Mouse (Mus musculus) megakaryocyte-erythroid progenitor cell, adult 5-6 weeks (primary cell): ENCODE measurements around the gene Zbtb5. TPM values are rescaled to one million over a fixed set of nuclear protein-coding genes. Genes with fewer than 3 reads are reported as not detected.
"Not testable (repeated sequence)": the region's sequence is repeated elsewhere in the genome, so short reads cannot be mapped to it uniquely, and the experiment has no call there.

Experiments used
- ATAC-seq: replicated peaks from 2 replicates; pipeline ENCODE4 v1.8.0; 2016; ENCODE audit warnings: mild to moderate bottlenecking, inconsistent platforms; ENCODE audit not compliant: severe bottlenecking, poor library complexity, low FRiP score, low TSS enrichment
- total RNA-seq, 2 experiments: library from RNA; stranded (forward) in 1 of 2; stranded (reverse) in 1 of 2; fragments of 200-1000, 215-1000 nt in 1 of 2; fragments of >200 nt in 1 of 2; fragmentation: Nextera tagmentation in 1 of 2; gene quantifications; 2 replicates each; pipeline ENCODE4 v1.2.3; 2014 to 2017

Gene Zbtb5
- total RNA-seq, 2 experiments from 2014 or later, result 8.0 to 9.2 TPM

DNA sequence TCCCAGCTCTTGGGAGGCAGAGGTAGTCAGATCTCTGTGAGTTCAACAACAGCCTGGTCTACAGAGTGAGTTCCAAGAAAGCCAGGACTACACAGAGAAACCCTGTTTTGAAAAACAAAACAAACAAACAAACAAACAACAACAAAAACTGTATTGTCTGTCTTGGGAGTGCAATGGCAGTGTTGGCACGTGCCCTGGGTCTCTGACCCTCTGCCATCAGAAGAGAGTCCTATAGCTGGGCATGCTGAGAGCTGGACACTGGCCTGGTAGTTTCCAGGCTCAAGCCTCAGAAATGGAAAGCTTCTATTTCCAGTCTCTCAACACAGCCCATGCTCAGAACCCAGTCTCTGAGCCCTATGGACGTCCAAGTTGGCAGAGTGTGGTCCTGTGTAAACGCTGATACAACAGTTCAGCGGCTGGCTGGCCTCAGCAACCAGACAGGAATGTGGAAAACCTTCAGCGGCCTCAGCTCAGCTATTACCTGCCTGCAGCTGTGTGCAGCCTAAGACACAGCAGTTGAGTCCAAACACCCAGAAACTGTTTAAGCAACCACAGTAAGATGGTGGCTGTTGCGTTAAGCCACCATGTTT is 36.1 kb downstream of the Zbtb5 start:
- no peak for ATAC-seq

DNA sequence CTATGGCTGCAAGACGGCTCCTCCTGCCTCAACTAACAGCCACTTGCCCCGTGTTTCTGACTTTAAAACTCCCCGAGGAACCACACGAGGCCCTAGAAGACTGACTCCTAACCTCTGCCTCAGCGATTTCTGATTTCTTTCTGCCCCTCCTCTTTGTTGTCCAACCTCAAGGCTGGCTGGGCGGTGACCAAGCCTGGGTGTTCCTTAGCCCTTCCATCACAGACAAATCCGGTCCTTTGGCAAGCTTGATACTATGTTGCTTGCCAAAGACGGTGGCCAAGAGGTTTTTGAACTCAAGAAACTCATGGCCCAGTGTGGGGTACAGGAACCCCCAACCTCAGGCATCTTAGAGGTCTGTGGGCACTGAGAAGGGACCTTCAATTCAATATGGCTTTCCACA is 37.9 kb downstream of the Zbtb5 start:
- ATAC-seq, result no peak

DNA sequence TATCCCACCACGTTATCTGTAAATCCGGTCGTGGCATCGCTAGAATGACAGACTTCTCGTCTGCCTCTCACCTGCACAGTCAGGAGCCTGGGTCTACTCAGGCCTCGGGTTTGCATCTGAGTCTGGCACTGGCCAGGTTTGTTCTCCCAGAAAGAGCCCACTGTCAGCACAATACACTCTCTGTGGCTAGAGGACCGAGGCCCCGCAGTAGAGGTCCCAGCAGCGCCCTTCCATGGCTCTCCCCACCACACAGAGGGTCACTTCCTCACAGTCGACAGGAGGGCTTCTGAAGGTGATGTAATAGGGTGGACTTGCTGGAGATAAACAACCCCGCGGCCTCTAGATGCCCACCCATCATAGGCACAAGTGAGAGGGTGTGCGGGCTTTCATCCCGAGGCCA is 38.3 kb downstream of the Zbtb5 start:
- 0 out of 2 replicates have a peak, but pooled peaks have one; percentile 1 for ATAC-seq

DNA sequence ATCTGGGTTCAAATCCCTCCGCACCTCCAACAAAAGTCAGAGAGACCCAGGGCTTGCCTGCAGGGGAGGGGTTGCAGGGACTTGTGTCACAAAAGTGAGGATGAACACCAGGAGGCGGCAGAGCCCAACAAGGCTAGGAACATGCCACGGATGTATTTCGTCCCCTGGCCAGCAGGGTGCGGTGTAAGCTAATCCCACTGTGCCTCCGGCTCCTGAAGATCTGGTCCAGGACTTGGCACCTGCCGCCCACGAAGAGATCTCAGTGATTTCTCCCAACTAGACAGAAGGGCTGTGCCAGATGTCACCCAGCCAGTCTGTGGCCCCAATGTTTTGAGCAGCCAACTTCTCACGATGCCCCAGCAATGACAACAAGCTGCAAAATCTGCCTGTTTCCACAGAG is 38.8 kb downstream of the Zbtb5 start:
- ATAC-seq, result peak; percentile 86

DNA sequence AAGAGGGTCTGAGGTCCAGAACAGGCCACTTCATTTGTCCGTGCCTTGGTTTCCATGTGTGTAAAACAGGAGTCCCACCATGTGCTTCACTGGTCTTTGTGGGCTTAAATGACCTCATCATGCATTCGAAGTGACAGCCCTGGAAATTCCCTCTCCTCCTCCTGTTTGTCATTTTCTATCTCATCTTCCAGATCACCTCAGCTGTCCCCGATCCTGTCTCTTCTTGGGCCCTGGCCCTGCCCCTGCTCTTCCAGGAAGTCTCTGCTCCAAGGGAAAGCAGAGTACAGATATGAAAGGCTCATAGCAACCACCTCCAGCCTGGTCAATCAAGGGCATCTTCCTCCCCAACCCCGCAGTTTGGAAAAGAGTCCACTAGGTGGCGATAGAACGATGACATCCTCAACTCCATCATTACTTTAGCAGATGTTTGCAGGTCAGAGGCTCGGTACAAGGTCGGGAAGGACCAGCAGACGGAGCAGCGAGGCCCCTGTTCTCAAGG is 41.6 kb downstream of the Zbtb5 start:
- peak; percentile 44 for ATAC-seq

DNA sequence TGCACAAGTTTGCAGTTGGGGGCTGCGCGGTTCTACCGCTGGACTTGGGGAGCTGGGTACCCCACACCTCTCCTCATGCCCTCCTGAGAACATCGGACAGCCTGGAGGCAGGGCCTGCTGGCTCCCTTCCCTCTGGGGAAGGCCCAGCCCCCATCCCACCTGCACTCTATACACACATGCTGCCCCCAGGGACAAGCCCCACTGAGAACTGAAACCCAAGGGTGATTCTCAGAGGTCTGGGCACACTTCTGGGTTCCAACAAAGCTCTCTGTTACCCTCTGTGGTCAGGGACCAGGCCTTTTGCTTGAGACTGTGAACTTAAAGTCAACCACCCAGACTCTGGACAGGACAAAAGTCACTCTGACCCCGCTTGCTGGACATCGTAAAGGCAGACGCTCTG is 42.2 kb downstream of the Zbtb5 start:
- no peak for ATAC-seq

DNA sequence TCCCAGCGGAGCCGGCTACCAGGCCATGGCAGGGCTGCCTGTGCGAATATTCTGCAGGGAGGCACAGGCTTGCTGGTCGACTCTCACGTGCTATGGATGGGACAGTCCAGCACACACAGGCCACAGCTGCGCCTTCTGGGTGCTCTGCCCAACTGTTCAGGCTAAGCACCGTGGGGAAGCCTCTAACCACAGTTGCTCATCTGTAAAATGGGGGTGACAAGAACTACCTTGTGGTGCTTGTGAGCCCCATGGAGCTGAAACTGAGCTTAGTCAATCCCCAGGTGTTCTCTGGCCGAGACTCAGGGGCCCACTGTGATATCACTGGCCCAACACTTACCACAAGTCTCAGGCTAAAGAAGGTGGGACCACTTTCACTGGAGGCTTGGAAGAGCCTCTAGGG is 44.8 kb downstream of the Zbtb5 start:
- no peak for ATAC-seq

DNA sequence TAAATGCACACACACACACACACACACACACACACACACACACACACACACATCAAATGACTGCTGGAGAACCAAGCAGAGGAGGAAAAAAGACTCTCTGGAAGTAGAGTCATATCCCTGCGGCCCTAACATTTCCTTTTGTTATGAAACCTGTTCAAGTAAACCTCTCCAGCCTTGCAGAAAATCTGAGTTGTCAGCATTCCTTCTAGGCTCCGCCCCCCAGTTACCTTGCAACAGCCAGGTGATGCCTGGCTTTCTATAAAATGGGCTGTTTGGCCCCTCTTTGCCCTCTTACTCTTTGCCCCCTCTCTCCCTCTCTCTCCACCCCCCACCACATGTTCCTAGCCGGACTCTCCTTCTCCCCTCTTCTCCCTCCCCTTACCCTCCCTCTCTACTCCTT is 46.5 kb downstream of the Zbtb5 start:
- no peak for ATAC-seq

DNA sequence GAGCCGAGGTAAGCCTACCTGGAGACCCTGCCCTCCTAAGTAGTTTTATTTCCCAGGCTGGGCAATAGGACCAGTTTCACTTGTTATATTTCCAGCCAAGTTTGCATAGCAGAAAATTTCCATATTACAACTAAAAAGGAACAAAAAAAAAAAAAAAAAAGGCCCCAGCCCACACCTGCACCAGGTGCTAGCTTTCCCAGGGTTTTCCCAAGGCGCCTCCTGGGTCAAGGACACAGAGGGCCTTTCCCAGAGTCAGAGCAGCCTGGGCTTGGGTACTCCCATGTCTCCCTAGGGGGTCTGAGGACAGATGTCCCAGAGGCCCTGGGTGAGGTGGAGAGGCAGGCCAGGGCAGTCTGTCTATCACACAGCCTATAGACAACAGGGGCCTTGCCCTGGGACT is 47.0 kb downstream of the Zbtb5 start:
- no peak for ATAC-seq

DNA sequence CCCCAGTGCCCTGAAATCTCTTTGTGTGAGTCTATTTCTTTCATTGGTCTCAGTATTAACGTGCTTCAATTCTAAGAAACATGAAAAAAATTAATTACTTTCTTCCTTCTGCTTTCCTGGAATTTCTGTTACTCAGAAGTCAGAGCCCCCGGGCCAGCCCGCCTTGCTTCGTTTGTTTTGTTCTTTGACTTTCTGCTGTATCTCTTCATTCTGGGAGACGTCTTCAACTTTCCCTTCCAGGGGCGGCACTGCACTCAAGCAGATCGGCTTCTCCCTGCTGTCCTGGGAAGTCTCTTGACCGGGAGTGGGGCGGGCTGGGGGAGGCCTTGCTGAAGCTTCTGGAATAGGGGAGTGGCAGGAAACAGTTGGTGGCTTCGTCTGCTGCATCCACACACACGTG is 49.1 kb downstream of the Zbtb5 start:
- ATAC-seq, result no peak

DNA sequence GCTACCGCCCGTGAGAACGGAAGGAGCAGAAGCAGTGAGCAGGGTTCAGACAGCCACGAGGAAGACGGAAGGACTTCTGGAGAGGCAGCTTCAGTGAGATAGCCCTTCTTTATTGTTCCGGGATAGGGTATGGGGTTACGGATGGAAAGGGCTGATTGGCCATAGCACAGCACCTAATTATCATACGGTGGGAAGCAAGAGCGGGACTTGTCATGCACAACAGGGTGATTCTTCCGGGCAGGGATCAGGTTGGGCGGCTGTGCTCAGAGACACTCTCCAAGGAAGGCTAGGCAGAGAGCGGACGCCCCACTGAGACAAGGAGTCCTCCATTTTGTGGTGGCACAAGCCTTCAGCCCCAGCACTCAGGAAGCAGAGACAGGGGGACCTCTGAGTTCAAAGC is 53.0 kb downstream of the Zbtb5 start:
- ATAC-seq, result no peak

DNA sequence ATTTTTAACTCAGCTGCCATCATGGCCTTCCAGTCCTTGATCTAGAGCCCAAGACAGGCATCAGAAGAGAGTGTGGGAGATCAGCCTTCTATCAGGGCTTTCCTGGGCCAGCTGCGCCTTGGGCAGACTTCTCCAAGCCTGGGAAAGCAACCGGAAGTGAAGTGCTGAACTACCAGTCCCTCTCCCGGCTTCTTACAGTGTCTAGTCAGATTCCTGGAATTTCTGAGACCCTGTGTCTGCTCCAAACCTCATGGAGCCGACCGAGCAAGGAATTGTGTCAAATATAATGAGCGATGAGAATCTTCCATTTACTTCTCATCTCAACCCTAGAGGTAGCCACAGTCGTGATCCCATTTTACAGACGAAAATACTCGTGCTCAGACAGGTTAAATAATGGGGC is 53.4 kb downstream of the Zbtb5 start:
- ATAC-seq, result no peak

DNA sequence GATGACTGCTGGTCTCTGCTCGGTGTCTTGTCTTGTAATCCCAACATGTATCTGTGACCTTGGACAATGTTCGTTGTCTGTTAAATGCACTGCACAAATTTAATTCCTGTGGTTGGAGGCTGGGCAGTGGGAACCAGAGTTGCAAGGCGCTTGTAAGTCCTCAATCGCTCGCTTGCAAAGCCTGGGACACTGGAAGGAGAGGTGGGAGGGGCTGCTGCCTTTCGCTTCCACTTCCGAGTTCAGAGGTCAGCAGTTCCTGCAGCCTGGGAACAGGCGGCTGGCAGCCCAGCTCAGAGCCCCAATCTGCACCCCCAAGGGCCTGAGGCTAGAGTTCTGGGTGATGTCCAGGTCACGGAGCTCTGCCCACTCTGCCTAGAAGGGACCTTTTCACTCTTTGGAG is 59.2 kb downstream of the Zbtb5 start:
- ATAC-seq, result no peak

DNA sequence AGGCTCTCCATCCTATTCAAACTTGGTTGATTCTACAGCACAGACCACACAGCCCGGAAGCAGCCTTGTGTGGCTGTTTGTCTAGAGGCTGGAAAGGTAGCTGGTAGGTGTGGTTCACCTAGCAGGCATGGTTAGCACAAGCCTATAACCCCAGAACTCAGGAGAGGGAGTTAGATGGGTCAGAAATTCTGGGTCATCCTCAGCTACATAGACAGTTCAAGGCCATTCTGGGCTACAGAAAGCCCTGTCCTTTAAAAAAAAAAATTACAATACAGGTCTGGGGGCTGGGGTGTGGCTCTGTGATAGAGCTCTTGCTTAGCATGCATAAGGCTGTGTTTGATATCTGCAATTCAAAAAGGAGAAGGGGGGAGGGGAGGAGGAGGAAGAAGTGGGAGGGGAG is 63.9 kb downstream of the Zbtb5 start:
- no peak for ATAC-seq

DNA sequence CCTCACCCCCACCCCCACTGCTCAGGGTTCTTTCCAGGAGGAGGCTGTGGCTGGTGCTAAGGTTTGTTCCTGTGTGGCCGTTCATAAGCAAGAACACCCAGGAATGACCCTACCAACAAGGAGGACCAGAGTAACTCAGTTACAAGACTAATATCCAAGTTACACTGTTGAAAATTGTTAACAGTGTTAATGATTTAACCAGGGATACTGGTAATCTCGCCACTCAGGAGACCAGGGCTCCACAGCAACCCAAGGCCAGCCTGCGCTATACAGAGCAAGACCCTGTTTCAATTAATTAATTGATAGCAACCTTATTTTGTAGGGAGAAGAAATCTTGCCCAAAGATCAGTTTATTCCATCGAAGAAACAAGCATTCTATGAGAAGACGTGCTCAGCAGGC is 64.7 kb downstream of the Zbtb5 start:
- ATAC-seq, result no peak

DNA sequence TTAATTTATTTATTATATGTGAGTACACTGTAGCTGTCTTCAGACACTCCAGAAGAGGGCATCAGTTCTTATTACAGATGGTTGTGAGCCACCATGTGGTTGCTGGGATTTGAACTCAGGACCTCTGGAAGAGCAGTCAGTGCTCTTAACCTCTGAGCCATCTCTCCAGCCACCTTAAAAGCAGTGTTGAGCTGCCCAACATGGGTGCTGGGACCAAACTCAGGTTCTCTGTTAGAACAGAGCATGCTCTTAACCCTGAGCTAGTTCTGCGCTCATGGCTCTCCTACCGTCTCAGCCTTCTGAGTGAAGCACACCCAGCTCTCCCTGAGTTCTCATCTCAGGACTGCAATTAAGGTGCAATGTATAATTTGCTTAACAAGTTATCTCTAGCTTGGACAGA is 66.1 kb downstream of the Zbtb5 start:
- ATAC-seq, result not testable (repeated sequence)

DNA sequence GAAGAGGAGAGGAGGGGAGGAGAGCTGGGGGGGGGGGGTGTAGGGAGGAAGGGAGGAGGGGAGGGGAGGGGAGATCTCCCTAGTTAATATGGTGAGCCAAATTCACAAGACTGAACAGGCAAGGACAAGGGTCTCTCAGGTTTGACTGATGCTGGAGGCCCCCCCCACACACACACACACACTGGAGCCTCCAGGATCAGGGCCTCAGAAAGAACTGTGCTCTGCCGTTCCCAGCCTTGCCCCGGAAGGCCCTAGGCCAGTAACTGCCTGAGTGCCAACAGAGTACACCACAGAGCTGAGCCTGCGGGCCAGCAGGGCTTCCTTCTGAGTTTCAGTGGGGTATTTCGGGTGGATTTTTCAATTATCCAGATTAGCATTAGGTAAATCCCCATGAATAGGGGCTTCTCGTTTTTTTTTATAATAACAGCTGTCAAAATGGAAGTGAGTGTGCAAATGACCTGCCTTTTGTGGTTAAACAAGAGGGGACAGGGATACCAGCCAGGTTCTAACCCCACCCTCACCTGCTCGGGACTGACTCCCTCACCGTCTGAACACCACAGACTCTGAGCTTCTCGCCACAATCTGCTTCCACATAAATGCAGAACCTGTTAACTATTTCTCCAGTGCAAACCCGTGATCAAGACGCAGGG is 67.7 kb downstream of the Zbtb5 start:
- ATAC-seq, result no peak

DNA sequence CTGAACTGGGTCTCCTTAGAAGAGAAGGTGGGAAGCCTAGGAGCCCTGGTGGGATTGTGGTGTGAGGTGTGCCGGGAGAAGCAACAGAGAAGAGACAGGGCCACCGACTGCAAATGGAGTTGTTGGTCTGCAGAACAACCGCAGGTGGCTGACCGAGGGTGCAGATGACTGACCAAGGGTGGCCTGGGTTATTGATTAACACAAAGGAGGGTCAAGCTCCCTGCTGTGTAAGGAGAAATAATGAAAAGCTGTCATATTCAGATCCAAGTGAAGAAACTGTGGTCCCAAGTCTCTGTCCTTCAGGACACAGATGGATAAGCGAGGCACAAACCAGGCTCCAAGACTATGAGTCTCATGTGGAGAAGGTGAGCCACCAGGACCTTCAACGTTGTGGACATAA is 68.7 kb downstream of the Zbtb5 start:
- no peak for ATAC-seq

DNA sequence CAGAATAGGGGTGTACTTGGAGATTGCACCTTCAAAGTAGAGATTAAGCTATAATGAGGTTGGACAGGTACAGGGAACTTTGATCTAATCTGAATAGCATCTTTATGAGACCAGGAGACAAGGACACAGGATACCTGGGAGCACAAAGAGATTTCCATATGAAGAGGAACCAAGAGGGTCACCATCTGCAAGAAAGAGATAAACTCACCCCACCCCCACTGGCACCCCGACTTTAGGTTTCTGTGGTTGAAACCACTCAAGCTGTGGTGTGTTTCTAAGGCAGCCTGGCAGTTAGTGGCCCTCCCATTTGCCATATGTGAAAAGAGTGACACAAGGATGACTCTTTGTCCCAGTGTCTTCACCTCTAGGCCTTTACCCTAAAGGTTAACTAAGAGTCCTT is 70.0 kb downstream of the Zbtb5 start:
- peak; percentile 68 for ATAC-seq
